Mouse (Mus musculus) ES-E14 (cell line): ENCODE data around the gene Il17rb. TPM values are rescaled to one million over a fixed set of nuclear protein-coding genes. Genes with fewer than 3 reads are reported as not detected.

Experiments
- DNase-seq: peaks from one replicate; pipeline ENCODE4 v3.0.0-alpha.2; 2013; ENCODE audit warnings: low read depth, low spot score
- H3K27ac ChIP-seq: 2 replicates; pipeline ENCODE4 v1.5.1; 2012; ENCODE audit warnings: low read depth, mild to moderate bottlenecking, low read length, moderate library complexity, mixed read lengths; ENCODE audit not compliant: poor library complexity, insufficient read depth, severe bottlenecking
- H3K36me3 ChIP-seq: 2 replicates; pipeline ENCODE4 v1.6.1; 2012; ENCODE audit warnings: mild to moderate bottlenecking, low read length, moderate library complexity, mixed read lengths; ENCODE audit not compliant: control insufficient read depth, poor library complexity, insufficient read depth, severe bottlenecking
- H3K4me1 ChIP-seq, 2 experiments: fragments of 150-350 bp in 1 of 2; sonication (generic) in 1 of 2; 2 replicates each; pipeline ENCODE4 v1.6.1; 2012; ENCODE audit warnings: low read length in 2 of 2, mild to moderate bottlenecking in 1 of 2, mixed read lengths in 1 of 2; ENCODE audit not compliant: control insufficient read depth in 2 of 2, insufficient read depth in 2 of 2, poor library complexity in 1 of 2
- H3K4me3 ChIP-seq, 2 experiments: fragments of 150-350 bp in 1 of 2; sonication (generic) in 1 of 2; 2 replicates each; pipeline ENCODE4 v1.5.1; 2012; ENCODE audit warnings: low read length in 2 of 2, low read depth in 1 of 2, mild to moderate bottlenecking in 1 of 2, mixed read lengths in 1 of 2; ENCODE audit not compliant: insufficient read depth in 1 of 2, poor library complexity in 1 of 2, severe bottlenecking in 1 of 2
- H3K9ac ChIP-seq: 2 replicates; pipeline ENCODE4 v1.6.1; 2012; ENCODE audit warnings: low read depth, mild to moderate bottlenecking, low read length, mixed read lengths; ENCODE audit not compliant: poor library complexity, insufficient read depth, severe bottlenecking
- H3K9me3 ChIP-seq: fragments of 150-350 bp; sonication (generic); 2 replicates; pipeline ENCODE4 v1.6.1; 2012; ENCODE audit warnings: low read depth, mild to moderate bottlenecking, low read length; ENCODE audit not compliant: control insufficient read depth, insufficient read depth
- CHD2 ChIP-seq: IDR thresholded peaks from 2 replicates; pipeline ENCODE4 v1.6.1; 2014; ENCODE audit warnings: mild to moderate bottlenecking, low read depth, low read length, inconsistent platforms
- HCFC1 ChIP-seq: IDR thresholded peaks from 2 replicates; pipeline ENCODE4 v1.6.1; 2012; ENCODE audit warnings: low read length, inconsistent platforms, borderline replicate concordance; ENCODE audit not compliant: insufficient read depth
- MAFK ChIP-seq: IDR thresholded peaks from 2 replicates; pipeline ENCODE4 v1.6.1; 2014; ENCODE audit warnings: mild to moderate bottlenecking, low read depth, low read length, inconsistent platforms; ENCODE audit not compliant: insufficient read depth
- ZC3H11A ChIP-seq: IDR thresholded peaks from 2 replicates; pipeline ENCODE4 v1.6.1; 2012; ENCODE audit warnings: low read depth, mild to moderate bottlenecking, inconsistent platforms, low read length, borderline replicate concordance
- ZNF384 ChIP-seq: IDR thresholded peaks from 2 replicates; pipeline ENCODE4 v1.6.1; 2012; ENCODE audit warnings: low read depth, low read length, inconsistent platforms
- in situ Hi-C, 2 experiments: fragments of 600-800 bp; cut with MboI; formaldehyde crosslinking; loops; one replicate each; pipeline ENCODE4 v1.15.1; 2025; ENCODE audit warnings: low sequenced_read_pairs in 2 of 2, inconsistent platforms in 1 of 2; ENCODE audit not compliant: unreplicated experiment in 2 of 2
- total RNA-seq: library from RNA; depleted of rRNA; stranded (reverse); fragments of 300-350 nt; gene quantifications from 2 replicates; pipeline ENCODE4 v1.2.3, GENCODE M21; 2012

Il17rb gene
- total RNA-seq, 1 experiment = 0.62 TPM

DNA sequence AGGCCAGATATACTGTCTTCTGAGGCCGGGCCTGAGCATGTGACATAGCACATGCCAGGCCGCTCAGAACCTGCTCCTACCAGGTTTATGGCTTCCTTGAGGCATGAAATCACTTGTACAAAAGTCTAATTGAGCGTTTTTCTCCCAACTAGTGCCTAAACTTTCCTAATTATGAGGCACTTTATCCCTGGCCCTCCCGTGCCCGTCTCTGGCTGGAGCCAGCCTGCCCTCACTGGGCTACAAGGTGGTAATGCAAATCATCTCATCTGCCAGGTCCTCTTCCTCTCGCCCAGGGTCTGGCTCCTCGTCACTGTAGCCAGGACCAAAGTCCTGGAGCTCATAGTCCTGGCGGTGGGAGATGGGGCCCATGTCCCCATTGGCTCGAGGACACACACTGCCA, 33.1 kb upstream of the Il17rb start:
- no peaks in the 10 kb centered on the region for H3K4me1 ChIP-seq
- TF ChIP-seq HCFC1 (no peak), MAFK (no peak), ZNF384 (no peak), CHD2 (no peak), ZC3H11A (no peak)
- in situ Hi-C loops = no loop called here

DNA sequence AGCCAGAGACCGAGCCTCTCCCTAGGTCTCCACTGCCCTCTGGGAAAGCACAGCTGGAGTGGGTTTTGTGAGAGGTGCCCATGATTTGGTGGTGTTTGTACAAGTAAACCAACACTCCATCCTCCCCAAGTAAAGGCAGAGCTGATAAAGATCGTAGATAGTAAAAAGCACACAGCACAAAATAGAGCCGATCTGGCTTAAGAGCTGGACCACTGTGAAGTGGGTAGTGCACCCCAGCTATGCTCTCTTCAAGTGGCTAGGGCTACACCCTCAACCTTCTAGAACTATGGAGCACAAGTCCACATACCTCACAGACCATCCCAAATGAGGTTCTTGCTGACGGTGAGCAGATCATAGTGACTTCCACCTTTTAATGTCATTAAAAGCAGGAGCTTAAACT, 30.7 kb upstream of the Il17rb start:
- no peak overlapping the region for H3K4me3 ChIP-seq
- DNase-seq = no peak
- no peak overlapping the region for H3K27ac ChIP-seq
- H3K4me1 ChIP-seq = no peaks in the 10 kb centered on the region
- no peak overlapping the region for H3K9ac ChIP-seq
- TF ChIP-seq ZNF384 = no peak
- no peaks in the 10 kb centered on the region for H3K36me3 ChIP-seq
- no peaks in the 10 kb centered on the region for H3K9me3 ChIP-seq
- in situ Hi-C loops = no loop called here

More for the DNA sequence above, 33.1 kb upstream of the Il17rb start:
- no peak for DNase-seq
- Histone ChIP-seq H3K9ac (no peak overlapping the region), H3K27ac (no peak overlapping the region), H3K36me3 (no peaks in the 10 kb centered on the region), H3K4me3 (no peak overlapping the region), H3K9me3 (no peaks in the 10 kb centered on the region)

DNA sequence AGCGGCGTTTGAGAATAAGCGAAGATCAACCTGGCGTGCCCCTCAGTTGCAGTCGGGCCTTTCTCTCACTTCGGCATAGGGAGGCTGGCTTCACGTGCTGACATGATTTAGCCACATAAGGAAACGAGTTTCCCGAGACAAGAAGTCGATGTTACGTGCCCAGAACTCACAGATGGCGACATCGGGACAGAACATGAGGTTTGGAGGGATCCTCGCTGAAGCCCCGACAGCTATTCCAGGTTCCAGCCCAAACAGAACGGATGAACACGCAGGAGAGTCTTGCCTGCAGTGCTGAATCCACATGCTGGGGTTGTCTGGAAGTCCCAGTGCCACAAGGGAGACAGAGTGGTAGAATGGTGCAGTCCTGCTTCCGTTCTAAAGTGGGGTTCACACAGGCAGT, 29.7 kb upstream of the Il17rb start:
- Histone ChIP-seq H3K27ac (no peak overlapping the region), H3K36me3 (no peaks in the 10 kb centered on the region), H3K9me3 (no peaks in the 10 kb centered on the region), H3K4me1 (no peaks in the 10 kb centered on the region), H3K4me3 (no peak overlapping the region), H3K9ac (no peak overlapping the region)
- DNase-seq = no peak
- in situ Hi-C loops = no loop called here
- TF ChIP-seq MAFK (no peak), ZNF384 (no peak), HCFC1 (no peak), CHD2 (no peak), ZC3H11A (no peak)

DNA sequence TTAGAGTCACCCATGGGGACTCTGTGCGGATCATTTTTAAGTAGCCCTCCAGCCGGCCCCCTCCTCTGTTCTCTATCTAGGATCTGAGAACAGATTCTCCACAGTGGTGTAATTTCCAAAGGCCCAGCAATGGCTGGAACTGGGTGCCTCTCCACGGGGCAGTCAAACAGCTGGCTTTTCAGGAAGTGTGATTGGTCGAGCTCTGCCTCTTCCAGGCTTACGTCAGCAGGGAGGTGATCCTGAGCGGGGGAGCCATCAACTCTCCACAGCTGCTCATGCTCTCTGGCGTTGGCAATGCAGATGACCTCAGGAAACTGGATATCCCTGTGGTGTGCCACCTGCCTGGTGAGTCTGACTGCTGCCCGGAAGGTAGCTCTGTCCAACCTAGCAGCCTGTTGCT, 24.7 kb upstream of the Il17rb start:
- DNase-seq = no peak
- in situ Hi-C loops = no loop called here
- TF ChIP-seq ZNF384 (no peak), ZC3H11A (no peak), CHD2 (no peak), MAFK (no peak), HCFC1 (no peak)

DNA sequence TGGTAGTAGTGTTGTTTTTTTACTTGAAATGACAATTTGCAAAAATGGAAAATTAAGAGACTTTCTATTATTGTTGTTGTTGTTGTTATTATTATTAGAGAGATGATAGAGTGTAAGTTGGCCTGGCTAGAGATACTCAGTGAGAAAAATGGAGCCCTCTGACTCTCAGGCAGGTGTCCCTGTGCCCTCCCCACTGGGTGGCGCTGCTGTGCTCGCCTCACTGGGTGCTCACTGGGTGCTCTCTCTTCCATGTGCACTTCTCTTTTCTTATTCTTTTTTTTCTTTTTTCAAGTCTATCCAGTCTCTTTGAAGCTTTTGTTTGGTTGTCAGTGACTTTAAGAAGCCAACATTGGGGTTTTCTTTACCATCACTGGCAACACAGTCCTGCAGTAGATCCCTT, 18.7 kb upstream of the Il17rb start:
- H3K4me3 ChIP-seq = no peak overlapping the region
- in situ Hi-C loops = no loop called here
- H3K36me3 ChIP-seq = no peaks in the 10 kb centered on the region

More for the DNA sequence above, 24.7 kb upstream of the Il17rb start:
- Histone ChIP-seq H3K9ac (no peak overlapping the region), H3K36me3 (no peaks in the 10 kb centered on the region), H3K9me3 (no peaks in the 10 kb centered on the region), H3K4me3 (no peak overlapping the region), H3K27ac (no peak overlapping the region), H3K4me1 (no peaks in the 10 kb centered on the region)

More for the DNA sequence above, 18.7 kb upstream of the Il17rb start:
- Histone ChIP-seq H3K9me3 (no peaks in the 10 kb centered on the region), H3K4me1 (no peaks in the 10 kb centered on the region), H3K9ac (no peak overlapping the region), H3K27ac (no peak overlapping the region)
- no peak for TF ChIP-seq CHD2
- TF ChIP-seq ZC3H11A = 0 out of 2 replicates have a peak, but pooled peaks have one; percentile 3
- DNase-seq = peak; percentile 30
